Mouse (Mus musculus) liver, adult 2 months (tissue): ENCODE measurements around the gene Ubr4. TPM values are rescaled to one million over a fixed set of nuclear protein-coding genes. Genes with fewer than 3 reads are reported as not detected.
"Not testable (repeated sequence)": the region's sequence is repeated elsewhere in the genome, so short reads cannot be mapped to it uniquely, and the experiment has no call there.

Source experiments
- DNase-seq: peaks from one replicate; pipeline ENCODE4 v3.0.0-alpha.2; 2011; ENCODE audit warnings: low read depth, low spot score; ENCODE audit errors: extremely low read depth
- H3K27ac ChIP-seq: fragments of 200-500 bp; replicated peaks from 2 replicates; pipeline ENCODE4 v1.5.1; 2012; ENCODE audit warnings: low read depth, mild to moderate bottlenecking, control low read depth, inconsistent platforms, low read length; ENCODE audit not compliant: insufficient read depth
- H3K27me3 ChIP-seq: fragments of 200-500 bp; 2 replicates; pipeline ENCODE4 v1.6.1; 2012; ENCODE audit warnings: mild to moderate bottlenecking, moderate library complexity, low read length, inconsistent platforms; ENCODE audit not compliant: control insufficient read depth, insufficient read depth
- H3K36me3 ChIP-seq: fragments of 200-500 bp; 2 replicates; pipeline ENCODE4 v1.6.1; 2012; ENCODE audit warnings: low read length, inconsistent platforms; ENCODE audit not compliant: control insufficient read depth, insufficient read depth
- H3K4me1 ChIP-seq: fragments of 200-500 bp; 2 replicates; pipeline ENCODE4 v1.6.1; 2011; ENCODE audit warnings: low read length; ENCODE audit not compliant: control insufficient read depth, insufficient read depth
- H3K4me3 ChIP-seq: fragments of 200-500 bp; 2 replicates; pipeline ENCODE4 v1.5.1; 2011; ENCODE audit warnings: low read depth, mild to moderate bottlenecking, control low read depth, low read length, moderate library complexity; ENCODE audit not compliant: insufficient read depth
- H3K79me2 ChIP-seq: fragments of 200-500 bp; 2 replicates; pipeline ENCODE4 v1.6.1; 2012; ENCODE audit warnings: inconsistent platforms, mild to moderate bottlenecking, low read length, moderate library complexity; ENCODE audit not compliant: control insufficient read depth, insufficient read depth
- H3K9ac ChIP-seq: fragments of 200-500 bp; 2 replicates; pipeline ENCODE4 v1.6.1; 2012; ENCODE audit warnings: low read depth, mild to moderate bottlenecking, control low read depth, inconsistent platforms, low read length
- CTCF ChIP-seq: fragments of 200-500 bp; IDR thresholded peaks from 2 replicates; pipeline ENCODE4 v1.5.1; 2011; ENCODE audit warnings: low read depth, low read length, control low read depth
- POLR2A ChIP-seq: fragments of 200-500 bp; IDR thresholded peaks from 2 replicates; pipeline ENCODE4 v1.6.1; 2011; ENCODE audit warnings: low read length, control low read depth; ENCODE audit not compliant: insufficient read depth; ENCODE audit errors: extremely low read depth
- WGBS: fragments of 180-500 bp; shearing (Covaris S2); methylation state at CpG from one replicate; pipeline ENCODE4 v1.1.7; 2018; 5-methylcytosine and 5-hydroxymethylcytosine counted together
- polyA plus RNA-seq: library from polyadenylated mRNA; depleted of rRNA; stranded (reverse); fragments of >200 nt; gene quantifications from 2 replicates; pipeline ENCODE4 v1.2.3, GENCODE M21; 2012
- total RNA-seq: library from RNA; depleted of rRNA; stranded (reverse); fragments of >200 nt; gene quantifications from 2 replicates; pipeline ENCODE4 v1.2.3, GENCODE M21; 2014

Gene Ubr4
- total and polyA plus RNA-seq, 2 experiments: 56.7 to 149 TPM

DNA sequence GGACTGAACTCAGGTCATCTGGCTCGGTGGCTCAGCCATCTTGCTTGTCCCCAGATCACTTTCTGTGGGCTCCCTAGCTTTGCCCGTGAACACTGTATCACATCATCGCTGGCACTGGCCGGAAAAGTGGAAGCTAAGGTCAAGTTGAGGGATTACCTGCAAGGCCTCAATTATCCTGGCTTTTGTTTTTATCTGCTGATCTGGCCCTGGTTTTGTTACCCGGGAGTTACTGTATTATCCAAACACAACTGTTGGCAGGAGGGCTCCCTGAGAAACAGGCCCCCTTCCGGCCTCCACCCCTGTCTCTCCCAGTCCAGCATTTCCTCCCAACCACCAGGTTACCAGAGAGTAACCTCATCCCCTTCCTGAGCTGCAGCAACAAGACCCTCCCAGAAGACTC lies 166.8 kb downstream of the Ubr4 start:
- Histone ChIP-seq H3K79me2 (no peaks in the 10 kb centered on the region), H3K27me3 (no peaks in the 10 kb centered on the region), H3K9ac (no peak overlapping the region), H3K4me1 (peaks cover 8% of the 10 kb centered on the region), H3K4me3 (no peak overlapping the region), H3K27ac (peak overlapping the region; percentile 45), H3K36me3 (no peaks in the 10 kb centered on the region)
- no peak for TF ChIP-seq CTCF
- no peak for TF ChIP-seq POLR2A
- DNase-seq: peak; percentile 83
- WGBS: 21% methylated on average over 6 of the region's 6 CpGs

DNA sequence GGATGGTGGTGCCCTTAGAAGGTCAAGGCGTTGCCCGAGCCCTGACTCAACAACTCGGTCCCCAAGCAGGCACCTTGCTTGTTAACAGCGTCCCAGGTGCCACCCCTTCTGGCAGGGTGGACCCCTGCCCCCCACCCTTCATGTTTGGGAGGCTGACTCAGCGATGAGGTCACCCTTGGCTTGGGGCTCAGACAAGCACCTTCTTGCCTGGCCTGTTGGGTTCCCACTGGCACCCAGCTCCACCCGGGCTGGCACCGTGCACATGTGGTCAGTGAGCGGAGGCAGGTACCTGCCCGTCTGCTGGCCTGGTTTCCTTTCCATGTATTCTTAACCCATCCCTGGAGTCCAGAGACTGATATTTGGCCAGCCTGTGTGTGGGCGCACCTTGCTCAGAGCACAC lies 169.5 kb downstream of the Ubr4 start:
- no peaks in the 10 kb centered on the region for H3K27me3 ChIP-seq
- no peaks in the 10 kb centered on the region for H3K79me2 ChIP-seq
- H3K4me1 ChIP-seq: peaks cover 8% of the 10 kb centered on the region
- DNase-seq: no peak
- H3K4me3 ChIP-seq: no peak overlapping the region
- 92% methylated on average over 10 of the region's 10 CpGs for WGBS
- H3K9ac ChIP-seq: no peak overlapping the region
- H3K36me3 ChIP-seq: no peaks in the 10 kb centered on the region
- TF ChIP-seq POLR2A: no peak
- no peak for TF ChIP-seq CTCF
- H3K27ac ChIP-seq: no peak overlapping the region

DNA sequence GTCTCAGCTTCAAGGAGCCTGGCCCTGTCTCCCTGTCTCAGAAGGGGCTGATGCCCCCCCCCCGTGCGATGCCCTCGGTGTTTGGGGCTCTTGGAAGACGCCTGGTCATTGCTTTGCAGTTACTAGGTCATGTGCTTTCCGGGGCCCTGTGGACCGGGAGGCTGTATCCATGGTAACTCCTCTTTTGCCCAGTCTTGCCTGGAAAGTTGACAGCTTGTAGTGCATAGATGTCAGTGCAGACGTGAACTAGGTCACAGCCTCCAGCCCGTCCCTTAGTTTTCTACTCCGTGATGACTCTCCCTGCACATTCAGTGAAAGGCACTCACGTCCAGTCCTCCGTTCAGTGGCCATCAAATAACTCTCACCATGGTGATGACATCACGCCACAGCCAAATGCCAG lies 174.1 kb downstream of the Ubr4 start:
- Histone ChIP-seq H3K79me2 (no peaks in the 10 kb centered on the region), H3K4me3 (no peak overlapping the region), H3K27me3 (no peaks in the 10 kb centered on the region), H3K36me3 (no peaks in the 10 kb centered on the region), H3K9ac (no peak overlapping the region), H3K27ac (no peak overlapping the region), H3K4me1 (no peaks in the 10 kb centered on the region)
- TF ChIP-seq CTCF (no peak), POLR2A (no peak)
- no peak for DNase-seq
- WGBS: 88% methylated on average over 12 of the region's 12 CpGs

DNA sequence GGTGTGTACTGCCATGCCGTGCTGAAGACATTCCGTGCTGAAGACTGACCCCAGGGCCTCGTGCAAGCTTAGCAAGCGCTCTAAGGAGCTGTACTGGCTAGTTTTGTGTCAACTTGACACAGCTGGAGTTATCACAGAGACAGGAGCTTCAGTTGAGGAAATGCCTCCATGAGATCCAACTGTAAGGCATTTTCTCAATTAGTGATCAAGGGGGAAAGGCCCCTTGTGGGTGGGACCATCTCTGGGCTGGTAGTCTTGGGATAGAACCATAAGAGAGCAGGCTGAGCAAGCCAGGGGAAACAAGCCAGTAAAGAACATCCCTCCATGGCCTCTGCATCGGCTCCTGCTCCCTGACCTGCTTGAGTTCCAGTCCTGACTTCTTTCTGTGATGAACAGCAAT lies 177.8 kb downstream of the Ubr4 start, which contains the start of gene Iffo2:
Gene Iffo2 (plus strand): TSS at position 301 of the 400 bp plus-strand sequence.
- WGBS: 90% methylated on average over 5 of the region's 5 CpGs
- not testable (repeated sequence) for H3K36me3 ChIP-seq, H3K79me2 ChIP-seq, DNase-seq, H3K4me1 ChIP-seq, H3K9ac ChIP-seq, H3K27me3 ChIP-seq, H3K27ac ChIP-seq, H3K4me3 ChIP-seq

DNA sequence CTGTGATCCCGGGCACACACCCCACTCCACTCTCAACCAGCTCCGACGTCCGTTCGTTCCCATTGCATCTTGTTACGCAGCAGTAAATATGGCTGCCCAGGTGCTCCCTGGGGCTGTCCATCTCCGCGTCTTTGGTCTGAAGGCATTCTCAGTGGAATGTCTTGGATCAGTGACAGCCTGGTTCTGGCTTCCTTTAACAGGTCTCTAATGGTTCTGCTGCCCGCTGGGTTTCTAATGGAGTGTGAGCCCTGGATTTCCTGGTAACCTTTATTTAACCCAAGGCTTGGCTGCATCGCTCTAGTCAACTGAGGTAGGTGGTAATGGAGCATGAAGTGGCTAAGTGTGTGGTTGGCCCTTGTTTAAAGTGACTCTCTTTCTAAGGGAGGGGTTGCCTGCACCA lies 179.7 kb downstream of the Ubr4 start:
- Histone ChIP-seq H3K4me3 (no peak overlapping the region), H3K79me2 (no peaks in the 10 kb centered on the region), H3K36me3 (no peaks in the 10 kb centered on the region), H3K4me1 (peaks cover 17% of the 10 kb centered on the region), H3K27me3 (no peaks in the 10 kb centered on the region), H3K9ac (no peak overlapping the region), H3K27ac (no peak overlapping the region)
- 95% methylated on average over 10 of the region's 10 CpGs for WGBS
- no peak for DNase-seq
- TF ChIP-seq CTCF (no peak), POLR2A (no peak)

DNA sequence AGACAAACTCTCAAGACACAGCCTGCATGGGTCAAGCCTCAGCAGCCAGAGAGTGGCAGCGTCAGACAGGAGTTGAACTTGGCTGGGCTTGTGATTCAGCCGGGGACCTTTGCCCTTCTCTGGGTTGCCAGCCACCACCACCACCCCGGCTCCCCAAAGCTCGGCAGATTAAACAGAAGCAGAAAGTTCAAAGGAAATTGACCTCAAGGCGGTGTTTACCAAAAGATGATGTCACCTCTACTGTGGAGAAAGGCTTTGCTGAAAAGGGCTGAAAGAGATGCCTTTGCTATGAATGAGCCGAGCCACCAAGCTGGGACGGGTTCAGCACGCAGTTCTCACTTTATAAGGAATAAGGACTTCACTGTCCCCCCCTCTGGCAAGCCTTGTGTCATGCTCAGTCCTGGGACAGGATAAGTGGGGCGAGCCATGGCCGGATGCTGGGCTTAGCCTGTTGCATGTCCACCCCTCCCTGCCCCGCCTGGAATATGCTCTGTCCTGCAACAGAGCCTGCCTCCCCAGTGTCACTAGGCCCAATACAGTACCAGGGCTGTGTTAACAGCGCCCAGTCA lies 182.8 kb downstream of the Ubr4 start:
- peak; percentile 98 for DNase-seq
- H3K27ac ChIP-seq: peak overlapping the region; percentile 85

More for the DNA sequence above, 182.8 kb downstream of the Ubr4 start:
- peak overlapping the region; percentile 42 for H3K9ac ChIP-seq
- WGBS: 8% methylated on average over 12 of the region's 12 CpGs
- no peaks in the 10 kb centered on the region for H3K36me3 ChIP-seq
- peaks cover 26% of the 10 kb centered on the region for H3K4me1 ChIP-seq
- no peaks in the 10 kb centered on the region for H3K79me2 ChIP-seq
- H3K4me3 ChIP-seq: no peak overlapping the region
- H3K27me3 ChIP-seq: no peaks in the 10 kb centered on the region
- TF ChIP-seq POLR2A (no peak), CTCF (peak; percentile 65)
